Mouse (Mus musculus) heart, embryonic 10.5 days (tissue): ENCODE results near the gene C2cd2l. TPM values are rescaled to one million over a fixed set of nuclear protein-coding genes. Genes with fewer than 3 reads are reported as not detected.
"Not testable (repeated sequence)": the region's sequence is repeated elsewhere in the genome, so short reads cannot be mapped to it uniquely, and the experiment has no call there.

Source experiments
- DNase-seq: peaks from one replicate; pipeline ENCODE4 v3.0.0-alpha.2; 2017; ENCODE audit warnings: low spot score
- H3K27ac ChIP-seq: fragments of 300-500 bp; sonication (generic); 2 replicates; pipeline ENCODE4 v1.5.1; 2016; ENCODE audit warnings: mild to moderate bottlenecking
- H3K27me3 ChIP-seq: fragments of 300-500 bp; sonication (generic); 2 replicates; pipeline ENCODE4 v1.6.1; 2016; ENCODE audit warnings: mild to moderate bottlenecking; ENCODE audit not compliant: poor library complexity, insufficient read depth, severe bottlenecking
- H3K36me3 ChIP-seq: fragments of 300-500 bp; sonication (generic); 2 replicates; pipeline ENCODE4 v1.6.1; 2016; ENCODE audit warnings: mild to moderate bottlenecking, moderate library complexity
- H3K4me1 ChIP-seq: fragments of 300-500 bp; sonication (generic); 2 replicates; pipeline ENCODE4 v1.6.1; 2016; ENCODE audit warnings: mild to moderate bottlenecking
- H3K4me3 ChIP-seq: fragments of 300-500 bp; sonication (generic); 2 replicates; pipeline ENCODE4 v1.5.1; 2016; ENCODE audit warnings: mild to moderate bottlenecking, moderate library complexity
- H3K9me3 ChIP-seq: fragments of 300-500 bp; sonication (generic); 2 replicates; pipeline ENCODE4 v1.6.1; 2016; ENCODE audit warnings: mild to moderate bottlenecking, moderate library complexity
- WGBS: fragments of 180-500 bp; shearing (Covaris S2); methylation state at CpG from one replicate; pipeline ENCODE4 v1.1.7; 2016; 5-methylcytosine and 5-hydroxymethylcytosine counted together
- polyA plus RNA-seq: library from polyadenylated mRNA; unstranded; fragments of >200 nt; fragmentation: Nextera tagmentation; extraction: Ambion mirVana; gene quantifications from 2 replicates; pipeline ENCODE4 v1.2.1, GENCODE M21; 2016

The C2cd2l gene
- polyA plus RNA-seq, 1 experiment from 2014 or later = 6.9 TPM

GRCm38 (mm10) chr9:44343781-44344421 is 23.8 kb upstream of the C2cd2l start, which contains the start of gene Hmbs:
Gene Hmbs, minus strand, starts transcription at chr9:44344228.
- H3K9me3 ChIP-seq = no peaks in the 10 kb centered on the region
- peak; percentile 98 for DNase-seq
- H3K27me3 ChIP-seq = no peaks in the 10 kb centered on the region
- WGBS = under 1% methylated on average over 39 of the region's 39 CpGs
- H3K27ac ChIP-seq = peak within 1 kb of the TSS; percentile 99
- peaks cover 54% of the 10 kb centered on the region for H3K36me3 ChIP-seq
- H3K4me1 ChIP-seq = peaks cover 24% of the 10 kb centered on the region
- peak within 1 kb of the TSS; percentile 80 for H3K4me3 ChIP-seq

- H3K36me3 ChIP-seq = peaks cover 54% of the 10 kb centered on the region
- H3K27ac ChIP-seq = peak overlapping the region; percentile 99
- H3K27me3 ChIP-seq = no peaks in the 10 kb centered on the region
- no peaks in the 10 kb centered on the region for H3K9me3 ChIP-seq
- H3K4me3 ChIP-seq = peak overlapping the region; percentile 80
- peak; percentile 95 for DNase-seq
- 7% methylated on average over 6 of the region's 6 CpGs for WGBS
- H3K4me1 ChIP-seq = peaks cover 24% of the 10 kb centered on the region
Observed at GRCm38 (mm10) chr9:44343290-44343689, 23.2 kb upstream of the C2cd2l start.

GRCm38 (mm10) chr9:44342605-44343004 is 22.5 kb upstream of the C2cd2l start:
- WGBS = 73% methylated on average over 1 of the region's 1 CpGs
- Histone ChIP-seq H3K4me3 (peak overlapping the region; percentile 80), H3K27ac (peak overlapping the region; percentile 99), H3K27me3 (no peaks in the 10 kb centered on the region), H3K9me3 (no peaks in the 10 kb centered on the region), H3K36me3 (peaks cover 51% of the 10 kb centered on the region), H3K4me1 (peaks cover 28% of the 10 kb centered on the region)
- no peak for DNase-seq

GRCm38 (mm10) chr9:44342173-44342572 is 22.1 kb upstream of the C2cd2l start:
- Histone ChIP-seq H3K4me1 (peaks cover 31% of the 10 kb centered on the region), H3K36me3 (peaks cover 51% of the 10 kb centered on the region), H3K9me3 (no peaks in the 10 kb centered on the region), H3K27ac (peak overlapping the region; percentile 99), H3K4me3 (peak overlapping the region; percentile 80), H3K27me3 (no peaks in the 10 kb centered on the region)
- 58% methylated on average over 3 of the region's 3 CpGs for WGBS
- DNase-seq = peak; percentile 94

- H3K36me3 ChIP-seq = peaks cover 51% of the 10 kb centered on the region
- 86% methylated on average over 5 of the region's 5 CpGs for WGBS
- peak; percentile 74 for DNase-seq
- peaks cover 38% of the 10 kb centered on the region for H3K4me1 ChIP-seq
- peak overlapping the region; percentile 99 for H3K27ac ChIP-seq
- H3K27me3 ChIP-seq = no peaks in the 10 kb centered on the region
- no peaks in the 10 kb centered on the region for H3K9me3 ChIP-seq
- peak overlapping the region; percentile 80 for H3K4me3 ChIP-seq
Observed at GRCm38 (mm10) chr9:44341487-44341886, 21.4 kb upstream of the C2cd2l start.

GRCm38 (mm10) chr9:44338574-44338973 is 18.5 kb upstream of the C2cd2l start:
- WGBS = 81% methylated on average over 5 of the region's 5 CpGs

GRCm38 (mm10) chr9:44337436-44338169 is 17.5 kb upstream of the C2cd2l start:
- Histone ChIP-seq H3K9me3 (no peaks in the 10 kb centered on the region), H3K4me1 (peaks cover 26% of the 10 kb centered on the region), H3K27me3 (no peaks in the 10 kb centered on the region), H3K27ac (0 out of 2 replicates have a peak overlapping the region, but pooled peaks have one; percentile 7), H3K36me3 (peaks cover 61% of the 10 kb centered on the region), H3K4me3 (peak overlapping the region; percentile 92)
- 62% methylated on average over 9 of the region's 9 CpGs for WGBS
- peak; percentile 72 for DNase-seq

More at GRCm38 (mm10) chr9:44338574-44338973, 18.5 kb upstream of the C2cd2l start:
- peak; percentile 71 for DNase-seq
- Histone ChIP-seq H3K9me3 (no peaks in the 10 kb centered on the region), H3K4me1 (peaks cover 33% of the 10 kb centered on the region), H3K36me3 (peaks cover 52% of the 10 kb centered on the region), H3K4me3 (no peak overlapping the region), H3K27me3 (no peaks in the 10 kb centered on the region), H3K27ac (no peak overlapping the region)

GRCm38 (mm10) chr9:44336964-44337363 is 16.9 kb upstream of the C2cd2l start:
- H3K36me3 ChIP-seq = peaks cover 67% of the 10 kb centered on the region
- WGBS = 69% methylated on average over 3 of the region's 3 CpGs

GRCm38 (mm10) chr9:44336513-44336912 is 16.4 kb upstream of the C2cd2l start:
- DNase-seq = peak; percentile 73
- H3K9me3 ChIP-seq, H3K27me3 ChIP-seq, H3K27ac ChIP-seq: not testable (repeated sequence)
- H3K4me1 ChIP-seq = peaks cover 15% of the 10 kb centered on the region
- peak overlapping the region; percentile 92 for H3K4me3 ChIP-seq
- 51% methylated on average over 4 of the region's 4 CpGs for WGBS
- H3K36me3 ChIP-seq = peaks cover 68% of the 10 kb centered on the region

More at GRCm38 (mm10) chr9:44336964-44337363, 16.9 kb upstream of the C2cd2l start:
- H3K27me3 ChIP-seq = no peaks in the 10 kb centered on the region
- DNase-seq = peak; percentile 68
- no peaks in the 10 kb centered on the region for H3K9me3 ChIP-seq
- H3K4me1 ChIP-seq = peaks cover 20% of the 10 kb centered on the region
- peak overlapping the region; percentile 92 for H3K4me3 ChIP-seq
- H3K27ac ChIP-seq = no peak overlapping the region

- H3K9me3 ChIP-seq = no peaks in the 10 kb centered on the region
- H3K4me1 ChIP-seq = peaks cover 15% of the 10 kb centered on the region
- H3K4me3 ChIP-seq = peak overlapping the region; percentile 92
- DNase-seq = peak; percentile 71
- H3K36me3 ChIP-seq = peaks cover 68% of the 10 kb centered on the region
- 4% methylated on average over 5 of the region's 5 CpGs for WGBS
- H3K27ac ChIP-seq = peak overlapping the region; percentile 97
- no peaks in the 10 kb centered on the region for H3K27me3 ChIP-seq
Observed at GRCm38 (mm10) chr9:44336093-44336406, 16.0 kb upstream of the C2cd2l start.

- DNase-seq = peak; percentile 82
- H3K36me3 ChIP-seq = peaks cover 68% of the 10 kb centered on the region
- H3K27ac ChIP-seq = peak overlapping the region; percentile 97
- H3K9me3 ChIP-seq = no peaks in the 10 kb centered on the region
- peak overlapping the region; percentile 92 for H3K4me3 ChIP-seq
- no peaks in the 10 kb centered on the region for H3K27me3 ChIP-seq
- H3K4me1 ChIP-seq = peaks cover 15% of the 10 kb centered on the region
- WGBS = under 1% methylated on average over 50 of the region's 50 CpGs
Observed at GRCm38 (mm10) chr9:44335331-44336092, 15.4 kb upstream of the C2cd2l start.

- peak within 1 kb of the TSS; percentile 92 for H3K4me3 ChIP-seq
- peak within 1 kb of the TSS; percentile 97 for H3K27ac ChIP-seq
- peaks cover 15% of the 10 kb centered on the region for H3K4me1 ChIP-seq
- WGBS = under 1% methylated on average over 91 of the region's 91 CpGs
- no peaks in the 10 kb centered on the region for H3K9me3 ChIP-seq
- peaks cover 71% of the 10 kb centered on the region for H3K36me3 ChIP-seq
- H3K27me3 ChIP-seq = no peaks in the 10 kb centered on the region
- DNase-seq = peak; percentile 100
Observed at GRCm38 (mm10) chr9:44334396-44335330, 14.6 kb upstream of the C2cd2l start, which contains the start of gene H2afx. Gene H2afx, plus strand, starts transcription at chr9:44334694.
